Mouse (Mus musculus) embryo, embryonic 10.5 days (tissue): ENCODE results near the gene Fryl.

Experiments used
- DNase-seq: peaks from one replicate; pipeline ENCODE4 v3.0.0-alpha.2; 2015; ENCODE audit warnings: low spot score

Fryl gene

GRCm38 (mm10) chr5:73221826-73222225 lies 34.6 kb downstream of the Fryl start:
- no peak for DNase-seq

GRCm38 (mm10) chr5:73219716-73220115 lies 36.7 kb downstream of the Fryl start:
- DNase-seq: no peak

- DNase-seq: no peak
Measured at GRCm38 (mm10) chr5:73218065-73218464, 38.4 kb downstream of the Fryl start.

- DNase-seq: no peak
Measured at GRCm38 (mm10) chr5:73217116-73217515, 39.3 kb downstream of the Fryl start.

- DNase-seq: no peak
Measured at GRCm38 (mm10) chr5:73216014-73216413, 40.4 kb downstream of the Fryl start.

- DNase-seq: no peak
Measured at GRCm38 (mm10) chr5:73212446-73212845, 44.0 kb downstream of the Fryl start.

- DNase-seq: no peak
Measured at GRCm38 (mm10) chr5:73211961-73212360, 44.5 kb downstream of the Fryl start.

GRCm38 (mm10) chr5:73210971-73211315 lies 45.5 kb downstream of the Fryl start:
- no peak for DNase-seq

- DNase-seq: no peak
Measured at GRCm38 (mm10) chr5:73210127-73210970, 46.1 kb downstream of the Fryl start.

GRCm38 (mm10) chr5:73209201-73210096 lies 47.0 kb downstream of the Fryl start:
- no peak for DNase-seq

- DNase-seq: no peak
Measured at GRCm38 (mm10) chr5:73208645-73209044, 47.8 kb downstream of the Fryl start.

GRCm38 (mm10) chr5:73206722-73207121 lies 49.7 kb downstream of the Fryl start:
- DNase-seq: no peak

GRCm38 (mm10) chr5:73205996-73206629 lies 50.3 kb downstream of the Fryl start:
- DNase-seq: no peak

- DNase-seq: no peak
Measured at GRCm38 (mm10) chr5:73205050-73205449, 51.4 kb downstream of the Fryl start.

GRCm38 (mm10) chr5:73202498-73202897 lies 53.9 kb downstream of the Fryl start:
- DNase-seq: no peak

GRCm38 (mm10) chr5:73202077-73202476 lies 54.3 kb downstream of the Fryl start:
- no peak for DNase-seq

GRCm38 (mm10) chr5:73200387-73201384 lies 55.7 kb downstream of the Fryl start:
- no peak for DNase-seq

- DNase-seq: no peak
Measured at GRCm38 (mm10) chr5:73199586-73199985, 56.8 kb downstream of the Fryl start.

GRCm38 (mm10) chr5:73198690-73199089 lies 57.7 kb downstream of the Fryl start:
- no peak for DNase-seq

GRCm38 (mm10) chr5:73197796-73198195 lies 58.6 kb downstream of the Fryl start:
- DNase-seq: no peak

- DNase-seq: no peak
Measured at GRCm38 (mm10) chr5:73194740-73195139, 61.7 kb downstream of the Fryl start.
